Mouse (Mus musculus) embryo, embryonic 11 days (tissue): ENCODE measurements at regions not wholly inside any gene's neighbourhood (a gene's known extent, or its start where the extent isn't known, plus 50 kb on each side); places are given as distances from the start of the nearest gene placed in this dataset.

Experiments used
- DNase-seq: peaks from one replicate; pipeline ENCODE4 v3.0.0-alpha.2; 2015

- no peak for DNase-seq
Measured at GRCm38 (mm10) chr9:115692837-115693236, 216.4 kb upstream of the Gadl1 start.

GRCm38 (mm10) chr9:115703791-115704190 is 205.5 kb upstream of the Gadl1 start:
- no peak for DNase-seq

DNA sequence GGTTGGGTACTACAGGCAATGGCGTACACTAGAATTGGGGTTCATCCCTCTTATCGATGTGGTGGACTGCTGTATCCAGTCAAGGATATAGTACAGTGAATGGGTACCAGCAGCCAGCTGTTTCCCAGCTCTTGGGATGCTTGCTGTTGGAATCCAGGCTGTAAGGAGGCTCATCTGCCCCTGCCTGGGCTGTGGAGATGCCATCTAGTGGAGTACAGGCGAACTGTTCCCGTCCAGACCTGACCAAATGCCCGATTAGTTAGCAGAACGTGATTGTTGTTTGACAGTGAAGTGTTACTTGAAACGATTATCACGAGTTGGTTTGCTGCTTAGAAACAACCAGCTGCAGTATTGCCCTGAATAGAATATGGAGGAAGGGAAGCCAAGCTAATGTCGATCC is 205.0 kb upstream of the Gadl1 start:
- peak; percentile 70 for DNase-seq

GRCm38 (mm10) chr9:115705761-115706160 is 203.5 kb upstream of the Gadl1 start:
- no peak for DNase-seq

GRCm38 (mm10) chr9:115708199-115708934 is 200.9 kb upstream of the Gadl1 start:
- DNase-seq, result peak; percentile 68

DNA sequence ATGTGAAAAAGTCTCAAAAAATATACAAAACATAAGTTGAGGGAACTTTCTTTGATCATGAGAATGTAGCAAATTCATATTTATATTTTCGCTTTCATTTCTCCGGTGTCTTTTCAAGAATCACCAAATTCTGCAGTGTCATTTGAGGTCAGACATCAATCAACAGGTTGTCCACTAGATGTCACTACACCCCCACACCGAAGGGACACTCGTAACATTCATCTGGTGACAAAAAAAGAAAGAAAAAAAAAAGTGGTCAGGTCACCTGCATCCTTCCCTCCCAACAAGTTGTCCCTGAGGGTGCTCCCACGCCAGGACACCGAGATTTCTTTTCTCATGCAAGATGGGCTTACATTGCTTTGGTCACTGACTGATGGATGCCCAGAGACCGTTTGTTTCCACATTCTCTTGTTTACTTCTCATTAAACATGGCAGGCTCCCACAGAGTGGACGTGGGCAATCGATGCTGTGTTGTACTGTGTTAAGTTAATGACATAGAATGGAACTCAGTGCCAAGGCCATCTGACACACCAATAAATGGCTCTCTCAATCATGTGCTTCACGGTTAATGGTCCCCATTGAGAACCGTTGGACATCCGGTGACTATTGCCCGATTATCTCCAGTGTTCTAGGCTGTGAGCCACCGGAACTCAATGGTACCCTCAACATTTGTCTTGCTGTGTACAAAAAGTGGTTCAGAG is 199.1 kb upstream of the Gadl1 start:
- peak; percentile 44 for DNase-seq

DNA sequence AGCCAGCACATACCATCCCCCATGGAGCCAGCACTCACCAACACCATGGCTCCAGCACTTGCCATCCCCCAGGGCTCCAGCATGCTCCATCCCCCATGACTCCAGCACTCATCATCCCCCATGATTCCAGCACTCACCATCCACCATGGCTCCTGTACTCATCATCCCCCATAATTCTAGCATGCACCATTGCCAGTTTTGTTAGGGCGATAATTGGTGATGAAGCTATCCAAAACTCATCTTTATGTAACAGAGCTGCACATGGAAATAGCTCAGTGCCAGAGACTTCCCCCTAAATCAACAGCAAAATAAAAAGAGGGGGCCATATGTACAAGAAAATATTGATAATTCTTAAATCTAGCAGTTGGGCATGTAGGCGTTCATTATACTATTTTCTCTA is 188.9 kb upstream of the Gadl1 start:
- DNase-seq, result no peak

- no peak for DNase-seq
Measured at GRCm38 (mm10) chr9:115720841-115721240, 188.4 kb upstream of the Gadl1 start.

- no peak for DNase-seq
Measured at GRCm38 (mm10) chr9:115724063-115724462, 185.2 kb upstream of the Gadl1 start.

DNA sequence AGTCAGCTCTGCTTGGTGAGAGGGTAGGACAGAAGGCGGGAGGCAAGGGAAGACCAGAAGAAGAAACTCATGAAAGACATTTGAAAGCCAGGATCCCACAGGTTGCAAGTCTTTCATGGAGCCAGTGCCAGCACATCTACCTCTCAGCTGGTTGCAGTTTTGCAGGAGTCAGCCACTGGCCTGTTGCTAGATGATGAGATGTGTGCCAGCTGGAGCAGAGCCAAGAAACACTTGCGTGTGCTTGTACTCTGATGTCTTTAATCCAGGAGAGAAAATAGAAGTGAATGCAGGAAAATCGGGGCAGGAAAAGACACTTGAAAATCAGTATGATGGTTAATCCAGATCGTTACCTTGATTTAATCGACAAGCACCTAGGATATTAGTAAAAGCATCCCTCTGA is 181.9 kb upstream of the Gadl1 start:
- no peak for DNase-seq

DNA sequence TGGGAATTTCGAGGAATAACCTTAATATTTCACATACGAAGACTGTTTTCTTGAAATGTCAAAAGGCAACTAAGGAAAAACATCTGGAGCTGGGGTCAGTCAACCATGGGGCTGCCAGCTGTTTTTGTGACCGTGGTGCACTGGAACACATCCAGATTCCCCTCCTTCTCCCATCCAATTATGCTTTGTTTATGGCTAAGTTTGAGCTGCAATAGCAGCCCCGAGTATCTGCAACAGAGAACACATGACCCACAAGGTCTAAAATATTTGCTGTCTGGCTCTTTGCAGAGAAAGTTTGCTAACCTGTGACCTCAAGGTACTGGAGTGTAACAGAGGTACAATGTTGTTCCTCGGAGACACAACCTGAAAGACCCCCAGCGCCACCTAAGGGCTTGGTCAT is 177.7 kb upstream of the Gadl1 start:
- DNase-seq, result peak; percentile 18

DNA sequence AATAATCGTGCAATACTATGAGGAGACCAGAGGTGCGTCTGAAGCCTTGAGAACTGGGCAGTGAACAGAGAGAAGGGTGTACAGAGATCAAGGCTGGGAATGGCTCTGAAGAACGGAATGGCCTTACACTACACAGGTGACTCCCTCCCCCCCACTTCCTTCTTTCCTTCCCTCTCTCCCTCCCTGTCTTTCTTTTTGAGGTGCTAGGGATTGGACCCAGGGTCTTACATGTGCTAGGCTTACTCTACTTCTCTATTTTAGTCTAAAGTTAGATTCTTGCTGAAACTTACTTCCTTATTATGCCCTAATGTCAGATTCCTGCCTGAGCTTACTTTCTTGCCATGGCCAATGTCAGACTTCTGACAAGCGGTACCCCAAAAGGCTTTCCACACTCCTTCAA is 176.2 kb upstream of the Gadl1 start:
- no peak for DNase-seq

GRCm38 (mm10) chr9:115739984-115740383 is 169.3 kb upstream of the Gadl1 start:
- no peak for DNase-seq

DNA sequence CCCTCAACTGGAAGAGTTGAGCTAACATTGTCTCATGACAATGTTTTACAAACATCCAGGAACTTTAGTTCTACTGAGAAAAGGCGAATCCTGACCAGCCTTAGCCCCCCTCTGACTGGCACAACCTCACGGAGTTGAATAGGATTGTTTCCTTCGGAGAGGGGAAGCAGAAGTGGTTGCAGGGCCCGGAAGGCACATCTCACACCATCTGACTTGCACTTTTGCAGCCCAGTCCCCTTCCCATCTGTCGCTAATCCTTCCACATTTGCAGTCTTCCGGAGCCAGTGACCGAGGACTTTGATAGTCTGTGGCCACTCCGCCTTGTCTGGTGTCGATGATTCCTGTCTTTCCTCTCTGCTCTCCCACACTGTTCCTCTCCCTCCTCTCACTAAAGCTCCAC is 162.8 kb upstream of the Gadl1 start:
- DNase-seq, result no peak

GRCm38 (mm10) chr9:115760496-115760895 is 148.8 kb upstream of the Gadl1 start:
- peak; percentile 25 for DNase-seq

GRCm38 (mm10) chr9:115764136-115764535 is 145.1 kb upstream of the Gadl1 start:
- no peak for DNase-seq

GRCm38 (mm10) chr9:115766471-115766870 is 142.8 kb upstream of the Gadl1 start:
- DNase-seq, result no peak

- no peak for DNase-seq
Measured at GRCm38 (mm10) chr9:115775112-115775511, 134.1 kb upstream of the Gadl1 start.

- DNase-seq, result no peak
Measured at GRCm38 (mm10) chr9:115775858-115776257, 133.4 kb upstream of the Gadl1 start.

- no peak for DNase-seq
Measured at GRCm38 (mm10) chr9:115777097-115777864, 132.0 kb upstream of the Gadl1 start.

GRCm38 (mm10) chr9:115778862-115779261 is 130.4 kb upstream of the Gadl1 start:
- no peak for DNase-seq

DNA sequence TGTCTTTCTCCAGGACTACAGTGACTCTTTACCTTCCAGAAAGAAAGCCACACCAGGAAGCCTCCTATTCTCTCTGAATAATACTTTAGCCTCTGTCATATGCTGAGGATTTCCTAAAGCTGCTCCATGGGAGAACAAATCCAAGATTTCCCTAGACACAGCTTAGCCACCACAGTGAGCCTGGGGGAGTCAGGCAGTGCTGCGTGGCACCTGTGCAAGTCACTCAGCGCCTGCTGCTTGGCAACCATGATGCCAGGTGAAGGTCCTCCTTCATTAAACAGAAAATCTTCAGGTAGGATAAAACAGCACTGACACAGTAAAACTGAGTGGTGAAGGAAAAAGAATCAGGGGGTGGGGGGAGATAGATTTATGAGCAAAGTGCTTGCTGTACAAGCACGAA is 109.9 kb upstream of the Gadl1 start:
- no peak for DNase-seq

DNA sequence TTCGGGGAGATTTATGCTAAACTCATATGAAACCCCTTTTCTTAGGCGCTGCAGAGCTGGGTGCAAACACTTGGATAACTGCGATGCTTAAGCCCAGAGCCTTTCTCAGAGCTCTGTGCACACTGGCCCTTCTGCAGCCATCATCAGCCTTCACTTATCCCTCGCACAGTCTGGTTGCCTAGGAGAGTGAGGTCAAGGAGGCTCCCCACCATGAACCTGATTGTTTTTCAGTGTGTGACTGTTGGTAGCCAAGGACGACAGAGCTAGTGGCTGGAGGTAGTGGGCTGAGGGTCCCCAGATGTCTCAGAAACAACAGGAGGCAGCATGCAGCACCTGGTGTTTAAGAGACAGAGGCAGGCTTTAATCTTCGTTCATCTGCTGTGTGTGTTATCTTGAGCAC is 108.6 kb upstream of the Gadl1 start:
- DNase-seq, result peak; percentile 50

DNA sequence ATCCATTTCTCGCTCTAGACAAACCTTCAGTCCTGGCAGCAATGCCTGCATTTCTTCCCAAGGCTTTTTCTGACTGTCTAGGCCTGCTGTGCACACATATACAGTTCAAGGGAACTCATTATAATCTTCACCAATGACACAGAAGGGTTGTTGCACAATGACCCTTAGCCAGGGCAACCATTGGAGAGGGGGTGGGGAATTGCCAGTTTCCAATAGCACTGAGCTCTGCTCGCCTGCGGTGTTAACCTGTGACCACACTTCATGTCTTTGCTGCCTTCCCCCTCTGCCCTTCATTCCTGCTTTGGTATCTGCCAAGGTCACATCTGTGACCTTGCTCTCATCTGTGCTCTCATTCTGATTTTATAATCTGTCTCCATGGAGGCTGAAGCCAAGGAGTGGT is 106.2 kb upstream of the Gadl1 start:
- DNase-seq, result no peak
